Mouse (Mus musculus): ENCODE measurements around the gene Vwc2. TPM values are rescaled to one million over a fixed set of nuclear protein-coding genes. Genes with fewer than 3 reads are reported as not detected.

Gene Vwc2
- polyA plus RNA-seq, 1 experiment from 2014 or later: 3.1 TPM

DNA sequence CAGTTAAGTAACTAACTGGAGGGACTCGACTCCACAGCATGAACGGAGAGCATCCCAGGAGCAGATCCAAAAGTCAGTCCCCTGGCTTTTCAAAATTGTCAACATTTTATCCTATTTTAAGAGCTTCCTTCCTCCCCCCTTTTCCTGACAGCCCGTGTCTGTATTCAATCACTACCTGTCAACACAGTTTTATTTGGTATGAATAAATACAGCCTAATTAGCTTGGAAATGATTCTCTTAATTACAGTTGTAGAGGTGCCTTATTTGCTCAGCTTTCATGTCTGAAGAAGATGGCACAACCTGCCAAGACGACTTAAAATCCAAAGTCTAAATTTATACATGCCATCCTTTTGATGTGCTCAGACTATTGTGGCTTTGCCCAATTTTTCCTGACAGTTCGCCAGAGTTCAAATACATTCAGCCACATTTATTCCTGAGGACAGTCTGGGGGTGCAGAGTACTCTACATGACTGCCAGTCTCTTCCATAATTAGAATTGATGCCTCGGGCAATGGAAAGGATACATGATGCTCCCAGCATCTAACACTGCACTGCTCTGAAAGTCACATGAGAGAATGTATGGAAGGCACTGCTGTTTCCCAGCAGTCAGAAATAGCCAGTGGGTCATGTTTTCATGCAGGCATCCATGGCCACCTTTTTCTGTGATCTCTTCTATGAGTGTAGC, 128.8 kb downstream of the Vwc2 start:
- no peaks in the 10 kb centered on the region for H3K4me1 ChIP-seq (ENCODE audit: insufficient read depth)
- no peak overlapping the region for H3K4me3 ChIP-seq (ENCODE audit: low read depth, low read length)
- no peak for TF ChIP-seq CTCF (IDR thresholded peaks at IDR 0.05; ENCODE audit: low read depth)
- ATAC-seq (ENCODE audit: insufficient read depth) (no peak), DNase-seq (no peak)
- no peaks in the 10 kb centered on the region for H3K36me3 ChIP-seq (ENCODE audit: insufficient read depth)
- no peak overlapping the region for H3K4me2 ChIP-seq
- no peaks in the 10 kb centered on the region for H3K9me3 ChIP-seq (ENCODE audit: low read depth, low read length)
- H3K9ac ChIP-seq: no peak overlapping the region
- WGBS: 62% methylated on average over 6 of the region's 6 CpGs
- no peak overlapping the region for H3K27ac ChIP-seq (ENCODE audit: low read depth)
- no peaks in the 10 kb centered on the region for H3K27me3 ChIP-seq (ENCODE audit: insufficient read depth, low read length)

DNA sequence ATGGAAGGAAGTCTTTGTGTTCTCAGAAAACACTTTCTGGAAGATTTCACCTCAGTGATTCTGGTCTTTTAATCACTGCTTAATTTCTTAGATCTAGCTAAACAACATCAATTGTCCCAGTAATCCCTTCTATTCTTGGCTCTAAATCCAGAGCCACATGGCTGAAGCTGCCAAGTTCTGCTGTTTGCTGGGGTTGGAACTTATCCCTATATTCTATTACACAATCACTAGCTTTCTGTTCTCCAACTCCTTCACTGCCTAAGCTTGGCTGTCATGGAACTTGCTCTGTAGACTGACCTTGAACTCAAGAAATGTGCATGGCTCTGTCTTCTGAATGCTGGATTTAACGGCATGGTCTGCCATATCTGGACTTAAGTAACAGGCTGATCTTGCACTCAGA, 143.3 kb downstream of the Vwc2 start:
- WGBS: 91% methylated on average over 1 of the region's 1 CpGs
- H3K9ac ChIP-seq: no peak overlapping the region
- no peak overlapping the region for H3K27ac ChIP-seq (ENCODE audit: low read depth)
- H3K4me1 ChIP-seq (ENCODE audit: insufficient read depth): no peaks in the 10 kb centered on the region
- no peaks in the 10 kb centered on the region for H3K36me3 ChIP-seq (ENCODE audit: insufficient read depth)
- ATAC-seq (ENCODE audit: insufficient read depth): no peak
- no peak overlapping the region for H3K4me3 ChIP-seq (ENCODE audit: low read depth, low read length)
- no peaks in the 10 kb centered on the region for H3K27me3 ChIP-seq (ENCODE audit: insufficient read depth, low read length)
- H3K9me3 ChIP-seq (ENCODE audit: low read depth, low read length): no peaks in the 10 kb centered on the region
- DNase-seq: no peak
- H3K4me2 ChIP-seq: no peak overlapping the region
- TF ChIP-seq CTCF (IDR thresholded peaks at IDR 0.05; ENCODE audit: low read depth): no peak

DNA sequence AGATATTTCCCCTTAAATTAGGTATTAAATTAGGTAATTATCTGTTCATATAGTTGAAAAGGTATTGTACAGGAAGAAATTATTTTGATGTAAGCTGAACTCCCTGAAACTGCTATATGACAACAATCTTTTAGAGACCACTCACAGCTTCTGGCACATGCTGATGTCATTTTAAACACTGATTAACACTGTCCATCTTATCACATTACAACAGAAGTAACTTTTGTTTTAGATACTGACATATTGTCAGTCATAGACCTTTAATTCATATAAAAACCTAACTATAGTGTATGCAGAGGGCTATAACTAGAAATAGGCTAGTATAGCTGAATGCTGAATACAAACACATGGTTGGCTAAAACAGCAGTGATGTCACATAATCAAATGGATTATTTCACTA, 166.1 kb downstream of the Vwc2 start:
- Histone ChIP-seq H3K4me1 (ENCODE audit: insufficient read depth) (no peaks in the 10 kb centered on the region), H3K36me3 (ENCODE audit: insufficient read depth) (no peaks in the 10 kb centered on the region), H3K4me3 (ENCODE audit: low read depth, low read length) (no peak overlapping the region), H3K27ac (ENCODE audit: low read depth) (no peak overlapping the region), H3K27me3 (ENCODE audit: insufficient read depth, low read length) (no peaks in the 10 kb centered on the region), H3K4me2 (no peak overlapping the region), H3K9ac (no peak overlapping the region), H3K9me3 (ENCODE audit: low read depth, low read length) (no peaks in the 10 kb centered on the region)
- ATAC-seq (ENCODE audit: insufficient read depth): no peak
- no peak for DNase-seq
- no peak for TF ChIP-seq CTCF (IDR thresholded peaks at IDR 0.05; ENCODE audit: low read depth)

DNA sequence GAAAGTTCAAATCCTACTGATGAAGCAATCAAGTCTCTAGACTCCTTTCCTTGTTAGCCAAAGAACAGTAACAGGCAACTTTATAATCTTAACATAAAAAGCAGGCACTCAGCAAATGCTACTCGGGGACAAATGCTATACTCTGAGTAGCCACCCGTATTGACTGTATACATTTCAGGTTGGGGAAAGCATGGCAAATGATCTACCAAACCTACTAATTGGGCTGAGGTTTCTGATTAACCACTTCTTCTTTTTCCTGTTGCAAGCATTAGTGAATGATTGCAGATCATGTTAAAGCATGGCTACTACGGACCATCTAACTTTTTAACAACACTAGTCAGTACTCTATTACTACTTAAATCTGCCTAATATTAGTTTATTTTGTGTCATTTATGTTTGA, 169.5 kb downstream of the Vwc2 start:
- Histone ChIP-seq H3K36me3 (ENCODE audit: insufficient read depth) (no peaks in the 10 kb centered on the region), H3K9me3 (ENCODE audit: low read depth, low read length) (no peaks in the 10 kb centered on the region), H3K9ac (no peak overlapping the region), H3K4me2 (no peak overlapping the region), H3K27me3 (ENCODE audit: insufficient read depth, low read length) (no peaks in the 10 kb centered on the region), H3K4me3 (ENCODE audit: low read depth, low read length) (no peak overlapping the region), H3K27ac (ENCODE audit: low read depth) (no peak overlapping the region), H3K4me1 (ENCODE audit: insufficient read depth) (no peaks in the 10 kb centered on the region)
- ATAC-seq (ENCODE audit: insufficient read depth) (no peak), DNase-seq (no peak)
- WGBS: 73% methylated on average over 3 of the region's 3 CpGs
- TF ChIP-seq CTCF (IDR thresholded peaks at IDR 0.05; ENCODE audit: low read depth): no peak
